Mouse (Mus musculus): ENCODE measurements around the gene Cdon.
A peak's percentile ranks its signal among the peaks of the same experiment; 100 is the strongest.

Cdon gene

DNA sequence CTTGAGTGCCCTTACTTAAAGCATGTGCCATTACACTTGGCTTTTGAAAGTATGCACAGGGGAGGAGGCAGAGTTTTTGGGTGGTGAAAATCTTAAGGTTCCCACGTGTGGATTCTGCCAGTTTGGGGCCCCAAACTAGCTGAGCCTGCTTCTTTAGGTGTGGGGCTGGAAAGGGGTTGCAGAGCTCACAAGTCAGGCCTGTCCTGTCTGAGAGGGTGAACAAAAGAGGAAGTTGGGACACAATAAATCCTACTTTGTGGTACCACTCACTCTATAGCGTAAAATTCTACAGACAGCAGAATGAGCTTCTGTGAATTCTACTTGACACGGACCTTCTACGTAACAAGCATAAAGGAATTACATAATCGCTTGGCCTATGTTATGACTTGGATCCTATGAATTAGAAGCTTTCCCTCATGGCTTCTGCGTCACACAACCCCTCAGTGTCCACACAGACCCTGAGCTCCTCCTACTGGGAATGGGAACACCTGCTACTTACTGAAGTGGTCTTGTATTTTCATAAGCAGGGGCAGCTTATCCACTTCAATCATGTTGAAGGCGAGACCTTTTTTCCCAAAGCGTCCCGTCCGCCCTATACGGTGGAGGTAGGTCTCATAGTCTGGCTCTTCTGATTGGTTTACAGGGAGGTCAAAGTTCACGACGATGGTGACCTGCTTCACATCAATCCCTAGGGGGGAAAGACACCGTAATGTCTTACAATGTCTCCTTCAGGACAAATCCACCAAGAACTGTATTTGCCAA is 122.4 kb downstream of the Cdon start:
- no peak for DNase-seq

DNA sequence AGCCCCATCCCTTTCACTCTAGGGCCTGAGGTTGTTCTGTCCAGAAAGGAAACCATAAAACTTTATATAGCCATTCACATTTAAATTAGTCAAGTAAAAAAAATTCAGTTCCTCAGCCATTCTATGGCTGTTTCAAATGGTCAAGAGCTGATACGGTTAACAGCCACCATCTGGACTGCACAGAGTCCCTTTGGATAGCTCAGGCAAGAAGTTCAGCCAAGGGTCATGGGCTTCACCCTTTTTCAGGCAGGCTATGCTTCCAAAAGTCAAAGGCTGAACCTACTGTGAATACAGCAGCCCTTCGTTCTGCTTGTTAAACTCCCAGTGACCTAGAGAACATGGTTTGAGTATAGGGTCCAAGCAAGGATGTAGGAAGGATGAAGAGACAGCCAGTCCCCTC is 123.7 kb downstream of the Cdon start:
- DNase-seq = peak; percentile 24

GRCm38 (mm10) chr9:35545704-35546103 is 124.8 kb downstream of the Cdon start:
- DNase-seq = no peak

DNA sequence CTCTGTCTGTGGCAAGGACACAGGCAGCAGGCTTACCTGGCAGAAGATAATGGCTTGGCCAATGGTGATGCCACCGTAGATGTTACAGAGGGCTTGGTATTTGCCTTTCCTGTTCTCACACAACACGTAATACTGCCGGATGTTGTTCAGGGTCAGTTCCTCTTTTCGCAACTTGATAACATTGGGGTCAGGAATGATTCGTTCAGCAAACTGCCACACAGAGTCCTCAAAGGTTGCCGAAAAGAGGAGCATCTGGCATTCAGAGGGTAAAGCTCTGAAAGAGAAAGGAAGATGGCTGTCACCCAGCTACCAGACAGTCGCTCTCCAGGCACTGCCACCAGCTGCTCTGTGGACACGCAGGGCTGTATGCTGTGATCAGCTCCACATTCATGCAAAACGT is 125.8 kb downstream of the Cdon start:
- DNase-seq = no peak

DNA sequence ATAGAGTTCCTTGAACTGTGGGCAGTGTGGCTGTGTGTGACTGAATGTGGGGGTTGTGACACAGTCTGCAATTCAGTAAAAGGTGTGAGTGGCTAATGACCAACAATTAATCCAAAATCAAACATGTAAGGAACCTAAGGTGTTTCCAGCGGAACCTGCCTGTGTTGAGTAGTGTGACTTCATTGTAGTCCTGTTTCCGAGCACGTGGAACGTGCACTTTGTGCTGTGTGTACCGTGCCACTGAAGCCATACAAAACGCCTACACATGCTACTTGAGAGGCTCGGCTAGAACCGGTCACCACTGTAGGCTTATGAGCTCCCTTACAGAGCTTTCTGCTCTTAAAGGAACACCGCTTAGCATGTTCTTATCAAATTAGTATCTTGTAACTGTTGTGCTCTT is 127.5 kb downstream of the Cdon start:
- DNase-seq = no peak

GRCm38 (mm10) chr9:35556494-35557102 is 135.7 kb downstream of the Cdon start:
- no peak for DNase-seq

Measured in kidney, adult 9 months (tissue).